Mouse (Mus musculus) small intestine, adult 2 months (tissue): ENCODE results near the gene Klf9.

Experiments
- CTCF ChIP-seq: fragments of 200-500 bp; IDR thresholded peaks from 2 replicates; pipeline ENCODE4 v1.5.1; 2012; ENCODE audit warnings: low read depth, mild to moderate bottlenecking, control low read depth, inconsistent platforms, low read length, moderate library complexity, mixed read lengths; ENCODE audit not compliant: insufficient replicate concordance, insufficient read length; ENCODE audit errors: extremely low read depth
- POLR2A ChIP-seq: fragments of 200-500 bp; IDR thresholded peaks from 2 replicates; pipeline ENCODE4 v1.6.1; 2012; ENCODE audit warnings: low read depth, mild to moderate bottlenecking, control low read depth, inconsistent platforms, low read length, moderate library complexity

GRCm38 (mm10) chr19:23163361-23163760 lies 22.3 kb downstream of the Klf9 start:
- TF ChIP-seq CTCF (no peak), POLR2A (no peak)
